Mouse (Mus musculus): ENCODE measurements at regions not wholly inside any gene's neighbourhood (a gene's known extent, or its start where the extent isn't known, plus 50 kb on each side); places are given as distances from the start of the nearest gene placed in this dataset.

GRCm38 (mm10) chr4:125439856-125440255, 50.6 kb upstream of the Grik3 start:
- DNase-seq, result no peak

DNA sequence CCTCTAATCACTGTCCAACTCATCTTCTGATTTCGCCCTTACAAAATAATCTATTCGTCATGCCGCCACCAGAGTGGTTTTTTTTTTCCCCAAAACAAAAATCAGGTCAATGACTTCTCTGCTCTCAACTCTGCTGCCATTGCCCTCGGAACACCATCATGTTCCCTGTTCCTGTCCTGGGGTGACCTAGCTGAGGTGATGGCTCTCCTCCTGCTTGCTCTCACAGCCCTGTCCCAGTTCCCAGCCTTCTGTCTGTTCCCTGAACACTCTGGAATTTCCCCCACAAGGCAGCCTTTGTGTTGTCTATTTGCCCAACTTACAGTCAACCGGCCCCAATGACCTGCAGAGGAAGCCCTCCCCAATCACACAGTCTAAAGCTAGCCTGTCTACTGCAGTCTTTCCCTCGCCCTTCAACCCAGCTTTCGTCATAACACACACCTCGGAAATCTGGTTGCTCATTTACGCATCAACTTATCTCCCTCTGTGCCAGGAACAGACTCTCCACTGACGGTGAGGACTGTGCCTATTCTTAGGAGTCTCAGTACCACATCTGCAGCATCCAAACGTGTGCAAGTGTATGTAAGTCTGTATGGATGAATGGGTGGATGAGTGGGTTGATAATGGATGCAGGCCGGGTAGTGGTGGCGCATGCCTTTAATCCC, 53.2 kb upstream of the Grik3 start:
- no peak for DNase-seq

DNA sequence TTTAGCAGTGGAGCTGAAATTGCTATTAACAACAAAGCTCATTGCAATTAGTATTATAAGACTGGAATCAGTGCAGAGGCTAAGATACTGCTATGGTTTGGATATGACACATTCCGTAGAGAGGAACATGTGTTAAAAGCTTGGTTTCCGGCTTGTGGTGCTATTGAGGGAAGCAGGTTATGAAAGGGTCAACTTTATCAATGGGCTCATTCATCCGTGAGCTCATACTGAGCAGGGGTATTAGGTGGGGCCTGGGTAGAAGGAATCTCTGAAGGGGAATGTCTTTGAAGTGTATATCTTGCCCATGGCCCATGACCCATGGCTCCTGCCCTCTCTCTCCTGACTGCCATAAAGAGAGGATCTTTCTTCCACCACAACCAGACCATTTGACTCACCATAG, 57.0 kb upstream of the Grik3 start:
- no peak for DNase-seq

DNA sequence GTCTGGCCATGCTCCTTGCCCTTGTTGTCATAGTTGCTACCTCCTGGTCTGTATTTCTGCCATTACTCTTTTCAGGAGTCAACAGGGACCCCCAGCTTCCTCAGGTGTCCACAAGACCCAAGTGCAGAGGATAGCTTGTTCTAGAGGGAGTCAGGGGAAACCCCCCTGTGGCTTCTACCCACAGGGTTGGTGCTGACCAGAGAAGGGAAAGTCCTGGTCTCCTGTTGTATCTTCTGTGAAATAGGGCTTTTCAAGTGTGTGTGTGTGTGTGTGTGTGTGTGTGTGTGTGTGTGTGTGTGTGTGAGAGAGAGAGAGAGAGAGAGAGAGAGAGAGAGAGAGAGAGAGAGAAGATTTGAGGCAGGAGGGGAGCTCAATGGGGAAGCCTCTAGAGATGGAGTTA, 58.9 kb upstream of the Grik3 start:
- no peak for DNase-seq

DNA sequence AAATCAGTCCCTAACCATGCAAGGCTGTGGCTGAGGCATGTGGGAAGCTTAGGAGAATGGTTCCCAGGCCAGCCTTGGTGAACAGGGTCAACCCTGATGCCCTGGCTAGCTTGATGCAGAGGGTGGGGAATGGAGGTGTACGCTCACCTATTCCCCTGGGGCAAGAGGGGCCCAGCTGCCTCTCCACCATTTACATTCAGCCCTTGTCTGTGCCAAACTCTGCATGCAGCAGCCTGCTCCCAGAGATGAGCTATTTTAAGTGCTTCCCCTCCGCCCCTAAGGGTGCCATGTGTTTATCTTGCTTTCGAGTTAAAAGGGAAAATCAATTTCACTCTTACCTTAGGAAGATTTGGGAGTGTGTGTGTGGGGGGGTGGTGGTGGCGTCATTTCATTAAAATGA, 59.7 kb upstream of the Grik3 start:
- DNase-seq, result no peak

- DNase-seq, result no peak
Observed at GRCm38 (mm10) chr4:125428736-125429135, 61.8 kb upstream of the Grik3 start.

DNA sequence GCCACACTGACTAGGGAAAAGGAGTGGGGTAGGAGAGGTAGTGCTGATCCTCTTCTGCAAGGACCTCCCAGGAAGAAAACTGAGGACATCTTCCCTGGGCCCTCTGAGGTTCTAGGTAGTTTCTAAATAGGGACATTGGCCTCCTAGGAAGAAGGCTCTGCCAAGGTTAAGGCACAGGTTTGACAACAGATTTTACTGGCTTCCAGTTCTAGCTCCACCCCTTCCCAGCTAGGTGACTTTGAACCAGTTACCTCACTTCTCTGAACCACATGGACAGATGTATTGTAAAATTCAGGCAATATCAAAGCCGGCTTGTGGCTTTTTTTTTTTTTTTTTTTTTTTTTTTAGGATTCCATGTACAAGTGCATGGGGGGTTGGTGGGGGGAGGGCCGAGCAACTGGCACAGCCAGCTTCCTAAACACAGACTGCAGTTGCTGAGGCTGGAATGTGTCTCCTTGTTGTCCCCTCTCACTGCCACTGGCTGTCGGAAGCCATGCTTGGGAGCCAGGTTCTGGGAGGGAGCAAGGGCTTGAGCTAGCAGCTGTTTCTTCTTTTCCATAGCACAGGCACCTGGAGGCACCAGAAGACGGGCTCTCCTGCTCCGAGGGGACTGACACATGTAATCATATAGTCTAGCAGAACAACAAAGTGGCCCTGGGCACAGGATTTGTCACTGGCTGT, 69.8 kb upstream of the Grik3 start:
- peak; percentile 55 for DNase-seq

DNA sequence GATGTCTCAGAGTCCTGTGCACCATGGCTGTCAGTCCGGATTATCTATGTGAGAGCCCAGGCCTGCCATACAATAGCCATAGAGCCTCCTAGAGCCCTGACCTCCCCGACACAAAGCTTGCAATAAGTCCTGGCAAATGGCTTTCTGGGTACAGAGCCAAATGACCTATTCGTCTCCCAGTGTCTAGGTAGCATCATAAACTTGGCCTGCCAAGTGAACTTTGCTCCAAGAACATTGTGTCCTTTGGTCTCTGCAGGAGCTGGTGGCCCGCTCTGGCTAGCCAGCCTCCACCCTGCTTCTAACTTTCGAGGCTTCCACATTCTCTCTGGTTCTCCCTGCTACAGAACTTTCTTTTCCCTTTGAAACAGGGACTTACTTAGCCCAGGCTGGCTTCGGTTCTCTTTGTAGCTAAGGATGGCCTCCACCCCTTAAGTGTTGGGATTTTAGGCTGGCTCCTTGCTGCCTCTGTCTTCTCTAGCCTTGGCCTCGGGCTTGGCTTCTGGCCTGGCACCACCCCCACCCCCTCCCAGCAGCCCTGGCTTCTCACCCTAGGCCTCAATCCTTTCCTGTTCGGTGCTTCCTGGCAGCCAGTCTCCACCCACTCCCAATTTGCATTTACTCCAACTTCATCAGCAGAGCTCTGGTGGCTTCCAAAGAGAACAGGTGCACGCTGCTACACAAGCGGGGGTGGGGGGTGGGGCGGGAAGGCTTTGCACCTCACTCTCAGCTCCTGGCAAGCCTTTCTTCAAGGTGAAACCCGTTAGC, 70.8 kb upstream of the Grik3 start:
- DNase-seq, result peak; percentile 44

DNA sequence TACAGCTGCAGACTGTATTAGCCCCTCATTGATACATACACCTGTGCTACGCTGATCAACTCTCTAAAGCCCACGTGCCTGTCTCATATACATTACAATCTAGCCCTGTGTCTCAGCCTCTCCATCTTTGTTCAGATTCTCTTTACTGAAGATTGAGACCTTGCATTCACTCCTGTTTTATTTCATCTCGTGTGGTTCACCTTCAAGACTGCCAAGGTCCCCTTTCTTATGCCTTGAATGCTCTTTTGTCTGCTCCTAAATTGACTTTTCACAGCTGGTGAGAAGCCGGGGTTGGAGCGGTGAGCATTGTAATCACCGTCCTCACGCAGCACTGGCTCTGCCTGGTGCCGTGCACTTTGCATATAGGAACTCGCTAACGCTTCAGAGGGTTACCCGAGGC, 75.2 kb upstream of the Grik3 start:
- DNase-seq, result no peak

- no peak for DNase-seq
Observed at GRCm38 (mm10) chr4:125413833-125414719, 76.4 kb upstream of the Grik3 start.

DNA sequence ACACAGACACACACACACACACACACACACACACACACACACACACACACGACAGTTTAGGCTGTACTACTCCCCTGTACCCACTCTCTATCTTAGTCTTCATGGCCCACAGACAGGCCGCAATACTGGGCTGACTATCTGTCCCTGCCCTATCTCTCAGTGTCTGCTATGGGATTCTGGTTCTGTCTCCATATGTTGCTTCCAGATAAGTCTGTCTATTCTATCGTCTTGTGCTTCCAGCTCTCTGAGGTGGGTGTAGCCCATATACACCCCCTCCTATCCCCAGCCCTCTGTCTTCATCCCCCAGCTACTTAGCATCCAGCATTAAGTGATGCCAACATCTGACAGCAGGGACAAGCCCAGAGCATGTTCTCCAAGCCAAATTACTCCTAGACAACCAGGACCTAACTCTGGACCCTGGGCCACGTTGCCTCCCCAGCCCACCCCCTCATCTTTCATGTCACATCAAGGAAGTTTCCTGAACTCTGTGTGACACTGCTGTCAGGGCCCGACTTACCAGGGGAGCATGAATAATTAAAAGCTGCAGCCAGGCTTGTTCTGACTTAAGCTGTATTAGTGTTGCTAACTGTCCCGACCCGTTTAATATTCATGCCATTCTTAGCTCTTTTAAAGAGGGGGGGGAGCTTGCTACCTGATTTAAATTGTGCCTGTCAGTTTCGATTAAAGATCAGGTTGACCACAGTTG, 79.6 kb upstream of the Grik3 start:
- DNase-seq, result no peak

DNA sequence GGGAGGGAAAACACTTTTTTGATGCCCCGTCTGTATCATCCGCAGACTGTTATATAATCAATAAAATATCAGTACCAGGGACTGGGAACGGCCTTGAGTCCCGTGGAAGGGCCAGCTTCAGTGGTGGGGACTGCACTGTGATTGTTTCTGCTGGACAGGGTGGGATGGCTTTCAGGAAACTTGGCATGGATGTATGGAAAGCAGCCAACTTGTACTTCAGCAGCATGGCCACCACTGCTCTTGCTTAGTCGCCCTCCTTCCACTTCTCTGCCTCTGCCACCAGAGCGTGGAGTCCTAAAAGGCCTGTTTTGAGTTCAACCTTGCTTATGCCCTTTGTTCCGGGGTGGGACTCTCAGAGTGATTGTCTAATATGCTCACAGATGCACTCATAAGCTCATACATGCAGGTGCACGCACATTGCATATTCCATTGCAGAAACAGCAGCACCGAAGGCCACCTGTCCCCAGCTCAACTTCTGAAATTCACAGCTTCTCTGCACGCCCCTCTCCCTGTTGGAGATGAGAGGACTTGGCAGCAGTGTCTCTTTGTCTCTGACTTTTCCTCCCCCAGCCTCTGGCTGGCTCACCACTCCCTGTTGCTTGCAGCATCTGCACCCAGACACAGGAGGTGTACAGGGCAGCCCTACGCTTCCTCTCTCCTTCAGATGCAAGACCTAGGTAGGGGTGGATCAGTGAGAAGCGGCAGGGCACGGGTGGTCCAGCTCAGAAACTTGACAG, 91.0 kb upstream of the Grik3 start:
- DNase-seq, result no peak

DNA sequence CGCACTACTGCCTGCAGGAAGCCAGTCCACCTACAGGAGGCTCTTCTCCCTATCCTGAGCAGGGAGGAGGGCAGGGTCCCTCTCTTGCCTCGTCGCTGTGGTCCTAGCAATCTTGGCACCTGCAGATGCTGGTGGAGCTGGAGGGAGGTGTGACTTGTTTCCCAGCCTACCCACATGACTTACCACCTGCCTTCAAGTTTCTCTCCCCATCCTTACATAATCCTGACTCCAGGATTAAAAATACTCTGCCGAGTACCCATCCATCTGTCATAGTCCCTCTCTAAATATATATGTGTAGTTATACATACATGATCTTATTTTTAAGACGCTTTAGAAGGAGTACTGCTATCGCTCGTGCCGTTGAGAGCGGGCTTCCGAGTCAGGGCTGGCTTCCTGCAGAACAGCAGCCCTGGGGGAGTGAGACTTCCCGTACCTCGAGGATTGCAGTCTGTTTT, 93.5 kb upstream of the Grik3 start:
- DNase-seq, result no peak

GRCm38 (mm10) chr4:125391269-125391668, 99.2 kb upstream of the Grik3 start:
- DNase-seq, result no peak

- DNase-seq, result no peak
Observed at GRCm38 (mm10) chr4:125385811-125386210, 104.7 kb upstream of the Grik3 start.

DNA sequence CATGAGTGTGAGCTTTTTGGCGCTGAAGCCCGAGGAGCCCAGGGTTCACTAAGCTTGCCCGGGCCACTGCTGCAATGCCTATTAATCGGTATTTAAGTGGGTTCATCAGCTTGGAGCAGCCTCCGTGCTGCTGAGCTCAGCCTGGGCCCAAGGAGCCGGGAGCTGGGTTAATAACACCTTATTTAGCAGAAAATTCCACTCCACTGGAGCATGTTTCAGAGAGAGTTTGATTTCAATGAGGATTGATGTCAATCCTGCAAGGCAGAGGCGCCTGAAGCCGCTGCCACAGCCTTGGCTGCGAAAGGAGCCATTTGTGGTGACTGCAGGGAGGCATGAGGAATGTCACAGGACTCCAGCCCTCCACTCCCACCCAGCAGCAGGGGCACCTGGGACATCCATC, 126.5 kb upstream of the Grik3 start:
- DNase-seq, result no peak

GRCm38 (mm10) chr4:125361611-125362520, 128.6 kb upstream of the Grik3 start:
- DNase-seq, result no peak

GRCm38 (mm10) chr4:125358356-125358755, 132.1 kb upstream of the Grik3 start:
- no peak for DNase-seq

DNA sequence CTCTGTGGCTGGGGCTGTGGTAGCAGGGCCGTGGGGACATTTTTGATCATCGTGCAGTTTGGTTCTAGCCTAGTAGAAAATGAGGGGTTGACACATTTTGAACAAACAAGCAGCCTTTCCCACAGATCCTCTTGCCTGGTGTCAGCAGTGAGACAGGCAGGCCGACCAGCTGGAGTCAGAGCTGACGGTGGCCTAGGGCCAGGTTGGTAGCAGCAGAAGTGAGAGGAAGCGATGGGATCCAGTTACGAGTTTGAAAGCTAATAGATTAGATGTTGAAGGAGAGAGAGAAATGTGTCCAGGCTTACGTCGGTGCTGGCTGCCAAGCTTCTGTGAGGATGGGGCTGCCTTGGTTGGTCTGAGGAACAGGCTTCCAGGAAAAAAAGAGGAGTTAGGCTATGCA, 134.1 kb upstream of the Grik3 start:
- no peak for DNase-seq

DNA sequence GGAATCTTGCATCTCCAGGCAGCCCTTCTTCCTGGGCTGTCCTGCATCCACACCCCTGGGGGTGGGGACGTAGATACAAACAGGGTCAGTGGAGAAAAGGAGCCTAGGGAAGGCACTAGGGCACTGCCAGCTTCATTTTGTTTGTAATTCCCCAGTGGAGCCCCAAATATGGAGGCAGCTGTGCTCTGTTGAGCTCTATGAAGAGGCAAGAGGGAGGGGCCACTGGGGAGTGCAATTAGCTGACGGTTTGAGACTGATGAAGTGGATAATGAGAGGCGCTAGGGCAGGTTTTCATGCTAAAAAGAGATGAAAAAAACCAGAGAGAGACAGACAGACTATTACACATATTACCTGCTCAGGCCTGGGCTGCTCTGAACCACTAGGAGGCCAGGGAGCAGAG, 135.8 kb upstream of the Grik3 start:
- no peak for DNase-seq

DNA sequence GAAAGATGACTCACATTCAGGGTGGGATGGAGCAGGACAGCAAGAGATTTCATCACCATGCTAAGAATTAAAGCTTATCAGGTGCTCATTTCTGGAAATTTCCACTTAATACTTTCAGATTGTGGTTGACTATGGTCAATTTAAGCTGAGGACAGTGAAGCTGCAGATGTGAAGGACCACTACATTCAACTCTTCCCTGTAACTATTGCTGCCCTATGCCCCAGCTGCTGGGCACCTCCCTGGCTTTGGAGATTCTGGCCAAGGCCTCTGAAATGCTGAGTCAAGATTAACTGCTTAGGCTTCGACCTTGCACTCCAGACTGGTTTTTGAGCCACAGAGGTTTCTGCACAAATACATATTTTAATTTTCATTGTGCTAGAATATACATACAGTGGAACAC, 140.4 kb upstream of the Grik3 start:
- DNase-seq, result no peak
